Comparison of ENCODE assay signal across 1 mouse cellular context in genomic region chr12:55490722-55491449, GRCm38 (mm10).
A peak's percentile ranks its signal among the peaks of the same experiment; 100 is the strongest.
TF ChIP-seq lines count a peak whose summit lies in the region.

No protein-coding gene starts in this region.

TF ChIP-seq in CH12.LX, 34 proteins besides CTCF, POLR2A, EP300 and RAD21 (continued from another document):
- no peak; the same call in 1 of the 2 replicates for TF ChIP-seq ZMIZ1 (IDR thresholded peaks at IDR 0.05; ENCODE audit: low read depth, low read length)
- no peak for TF ChIP-seq SMC3 (IDR thresholded peaks at IDR 0.05; ENCODE audit: low read depth, low read length)
- no peak for TF ChIP-seq NRF1 (IDR thresholded peaks at IDR 0.05; ENCODE audit: low read depth, low read length)
- 0 out of 2 replicates have a peak, but pooled peaks have one; percentile 13 for TF ChIP-seq TBP (conservative IDR thresholded peaks at IDR 0.05; ENCODE audit: low read depth, low read length)
